Mouse (Mus musculus) bone marrow, adult 2 months (tissue): ENCODE measurements around the gene Alkal2. TPM values are rescaled to one million over a fixed set of nuclear protein-coding genes. Genes with fewer than 3 reads are reported as not detected.

ENCODE experiments used
- H3K27ac ChIP-seq: fragments of 200-500 bp; 2 replicates; pipeline ENCODE4 v1.5.1; 2012; ENCODE audit warnings: low read depth, mild to moderate bottlenecking, control low read depth, inconsistent platforms, low read length; ENCODE audit not compliant: control insufficient read depth, poor library complexity, insufficient read depth
- H3K4me1 ChIP-seq: fragments of 200-500 bp; 2 replicates; pipeline ENCODE4 v1.6.1; 2011; ENCODE audit warnings: low read length; ENCODE audit not compliant: control insufficient read depth, insufficient read depth
- H3K4me3 ChIP-seq: fragments of 200-500 bp; replicated peaks from 2 replicates; pipeline ENCODE3; 2011; ENCODE audit warnings: mild to moderate bottlenecking, low read depth, low read length, control low read depth; ENCODE audit not compliant: control insufficient read depth
- CTCF ChIP-seq: fragments of 200-500 bp; IDR thresholded peaks from 2 replicates; pipeline ENCODE4 v1.5.1; 2011; ENCODE audit warnings: low read length, control low read depth; ENCODE audit not compliant: control insufficient read depth, insufficient read depth
- POLR2A ChIP-seq: fragments of 200-500 bp; IDR thresholded peaks from 2 replicates; pipeline ENCODE4 v1.6.1; 2011; ENCODE audit warnings: low read depth, mild to moderate bottlenecking, control low read depth, low read length, borderline replicate concordance; ENCODE audit not compliant: control insufficient read depth
- WGBS: fragments of 180-500 bp; shearing (Covaris S2); methylation state at CpG from one replicate; pipeline ENCODE4 v1.1.7; 2018; 5-methylcytosine and 5-hydroxymethylcytosine counted together
- polyA plus RNA-seq: library from polyadenylated mRNA; stranded (reverse); fragments of >200 nt; gene quantifications from 2 replicates; pipeline ENCODE4 v1.2.4, GENCODE M21; 2011; ENCODE audit warnings: low replicate concordance; ENCODE audit not compliant: missing spikeins, insufficient read depth, insufficient read length

Alkal2 gene
- polyA plus RNA-seq, 1 experiment, result not detected

DNA sequence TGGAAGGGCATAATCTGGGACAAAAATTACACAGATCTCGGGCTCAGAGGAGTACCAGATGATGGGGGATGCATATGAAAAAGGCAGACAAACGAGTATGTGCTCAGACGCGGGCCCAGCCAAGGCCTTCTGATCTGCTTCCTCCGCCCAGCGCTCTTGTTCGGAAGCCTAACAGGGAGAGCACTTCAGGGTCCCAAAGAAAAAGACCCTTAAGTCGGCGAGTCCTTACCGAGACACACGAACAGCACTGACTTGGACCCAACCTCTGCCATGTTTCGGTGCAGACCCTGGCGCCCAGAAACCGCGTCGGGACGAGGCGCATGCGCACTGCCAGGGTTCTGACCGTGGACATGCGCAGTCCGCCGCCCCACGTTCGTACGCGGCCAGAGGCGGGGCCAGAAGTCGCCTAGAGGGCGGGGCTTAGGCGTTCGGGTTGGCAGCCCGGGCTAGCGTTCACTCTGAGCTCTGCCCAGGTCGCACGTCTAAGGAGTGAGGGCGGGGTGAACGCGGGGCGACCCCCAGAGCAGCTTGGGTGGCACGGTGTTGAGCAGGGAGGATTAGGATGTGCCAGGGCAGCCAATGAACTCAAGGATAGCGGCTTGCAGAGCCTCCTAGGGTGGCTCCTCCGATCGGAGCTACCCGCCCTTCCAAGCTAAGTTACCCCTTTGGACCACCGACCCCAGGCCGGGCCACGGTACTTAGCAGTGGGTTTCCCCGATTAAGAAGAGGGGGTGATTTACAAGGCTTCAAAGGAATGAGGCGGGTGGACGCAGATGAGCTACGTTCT lies 27.3 kb downstream of the Alkal2 start, which contains the start of the genes Acp1 and Sh3yl1:
Gene Acp1, minus strand, starts transcription at position 329 of the 787 bp plus-strand sequence.
Gene Sh3yl1, plus strand, starts transcription at position 408 of the 787 bp plus-strand sequence.
- peaks cover 1% of the 10 kb centered on the region; the same call in 1 of the 2 replicates for H3K4me1 ChIP-seq
- peak within 1 kb of the TSS; percentile 94 for H3K4me3 ChIP-seq
- WGBS, result under 1% methylated on average over 52 of the region's 52 CpGs
- TF ChIP-seq CTCF, result no peak
- peak; percentile 81 for TF ChIP-seq POLR2A
- H3K27ac ChIP-seq, result peak within 1 kb of the TSS; percentile 77

DNA sequence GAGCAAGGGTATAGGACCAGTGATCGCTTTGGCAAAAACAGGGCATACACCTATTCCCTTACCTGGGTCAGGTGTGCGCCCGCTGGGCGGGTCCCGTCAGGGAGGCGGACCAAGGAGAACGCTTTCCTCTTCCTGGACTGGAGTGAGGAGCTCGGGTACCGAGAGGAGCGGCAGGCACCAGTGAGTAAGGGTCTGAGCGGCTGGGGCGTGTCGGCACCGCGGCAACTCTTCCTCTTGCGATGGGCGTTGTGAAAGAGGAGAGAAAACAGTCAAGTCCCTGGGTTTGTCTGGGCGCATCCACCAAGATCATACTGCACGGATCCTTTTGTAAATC lies 27.9 kb downstream of the Alkal2 start:
- Histone ChIP-seq H3K4me1 (peaks cover 1% of the 10 kb centered on the region; the same call in 1 of the 2 replicates), H3K4me3 (peak overlapping the region; percentile 94), H3K27ac (no peak overlapping the region)
- 0% methylated on average over 19 of the region's 19 CpGs for WGBS
- TF ChIP-seq POLR2A, result no peak
- no peak for TF ChIP-seq CTCF

DNA sequence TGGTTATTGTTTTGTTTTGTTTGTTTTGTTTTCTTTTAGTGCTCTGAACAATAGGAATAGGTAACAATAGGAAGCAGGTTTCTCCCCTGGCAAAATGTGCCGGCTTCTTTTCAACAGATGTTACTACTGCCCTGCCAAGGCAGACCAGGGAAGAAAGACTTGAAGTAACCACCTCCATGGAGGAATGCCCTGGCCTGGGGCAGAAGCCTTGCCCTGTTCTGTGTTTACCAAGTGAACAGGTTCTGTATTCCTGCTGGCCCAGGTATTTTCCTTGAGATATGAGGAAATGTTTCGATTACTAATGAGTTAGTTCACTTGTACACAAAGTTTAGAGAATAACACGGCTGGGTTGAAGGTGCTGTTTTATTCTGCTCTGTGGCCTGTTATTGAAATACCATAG lies 28.7 kb downstream of the Alkal2 start:
- Histone ChIP-seq H3K4me3 (no peak overlapping the region), H3K27ac (no peak overlapping the region), H3K4me1 (peaks cover 1% of the 10 kb centered on the region; the same call in 1 of the 2 replicates)
- TF ChIP-seq POLR2A (no peak), CTCF (no peak)
- 77% methylated on average over 3 of the region's 3 CpGs for WGBS

DNA sequence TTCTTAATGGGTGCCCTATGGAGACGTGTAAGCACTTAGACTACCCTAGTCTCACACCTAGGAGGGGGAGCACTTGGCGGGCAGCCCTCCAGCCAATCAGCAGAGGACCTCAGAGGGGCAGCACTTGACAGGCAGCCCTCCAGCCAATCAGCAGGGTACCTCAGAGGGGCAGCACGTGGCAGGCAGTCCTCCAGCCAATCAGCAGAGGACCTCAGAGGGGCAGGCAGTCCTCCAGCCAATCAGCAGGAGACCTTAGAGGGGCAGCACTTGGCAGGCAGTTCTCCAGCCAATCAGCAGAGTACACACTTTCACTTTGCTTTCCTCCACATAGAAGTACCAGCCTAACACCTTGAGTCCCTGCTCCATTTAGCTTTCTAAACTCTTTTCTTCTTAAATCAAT lies 38.3 kb downstream of the Alkal2 start:
- no peak overlapping the region for H3K4me3 ChIP-seq
- H3K27ac ChIP-seq, result no peak overlapping the region
- no peak for TF ChIP-seq CTCF
- TF ChIP-seq POLR2A, result no peak
- 71% methylated on average over 3 of the region's 3 CpGs for WGBS
- no peaks in the 10 kb centered on the region for H3K4me1 ChIP-seq

DNA sequence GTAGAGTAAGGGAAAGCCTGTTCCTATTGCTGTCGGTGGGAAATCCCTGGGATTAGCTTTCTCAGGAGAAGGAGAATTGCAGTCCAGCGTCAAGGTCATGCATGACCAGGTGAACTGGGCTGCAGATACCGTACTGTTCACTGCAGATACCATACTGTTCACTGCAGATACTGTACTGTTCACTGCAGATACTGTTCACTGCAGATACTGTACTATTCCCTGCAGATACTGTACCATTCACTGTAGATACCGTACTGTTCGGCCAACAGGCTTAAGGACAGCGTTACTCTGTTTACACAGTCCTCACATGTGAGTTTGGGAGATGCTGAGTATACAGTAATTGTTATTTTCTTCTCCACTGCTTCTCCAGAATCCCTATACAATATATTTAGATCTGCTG lies 44.1 kb downstream of the Alkal2 start:
- H3K4me1 ChIP-seq, result no peaks in the 10 kb centered on the region
- H3K4me3 ChIP-seq, result no peak overlapping the region
- TF ChIP-seq POLR2A, result no peak
- TF ChIP-seq CTCF, result no peak
- H3K27ac ChIP-seq, result no peak overlapping the region
- WGBS, result 92% methylated on average over 6 of the region's 6 CpGs

DNA sequence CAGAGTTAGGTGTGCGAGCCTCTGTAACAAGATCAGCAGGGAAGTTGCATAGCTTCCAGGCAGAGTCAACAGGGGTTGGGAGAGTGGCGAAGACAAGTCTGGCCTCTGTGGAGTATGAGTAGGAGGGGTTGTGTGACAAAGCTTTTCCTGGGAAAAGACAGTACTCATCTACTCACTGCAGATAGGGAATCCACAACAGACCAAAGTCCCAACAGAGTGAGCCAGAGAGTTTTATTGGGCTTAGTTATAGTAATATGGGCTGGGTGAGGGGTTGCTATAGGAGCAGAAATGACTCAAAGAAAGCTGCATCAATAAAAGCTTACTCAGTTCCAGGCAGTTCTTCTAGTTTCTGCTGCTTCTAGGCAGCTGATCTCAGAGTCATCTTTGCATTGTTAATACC lies 49.2 kb downstream of the Alkal2 start:
- no peak overlapping the region for H3K27ac ChIP-seq
- no peak overlapping the region for H3K4me3 ChIP-seq
- H3K4me1 ChIP-seq, result no peaks in the 10 kb centered on the region
- 88% methylated on average over 2 of the region's 2 CpGs for WGBS
- no peak for TF ChIP-seq POLR2A
- TF ChIP-seq CTCF, result no peak

DNA sequence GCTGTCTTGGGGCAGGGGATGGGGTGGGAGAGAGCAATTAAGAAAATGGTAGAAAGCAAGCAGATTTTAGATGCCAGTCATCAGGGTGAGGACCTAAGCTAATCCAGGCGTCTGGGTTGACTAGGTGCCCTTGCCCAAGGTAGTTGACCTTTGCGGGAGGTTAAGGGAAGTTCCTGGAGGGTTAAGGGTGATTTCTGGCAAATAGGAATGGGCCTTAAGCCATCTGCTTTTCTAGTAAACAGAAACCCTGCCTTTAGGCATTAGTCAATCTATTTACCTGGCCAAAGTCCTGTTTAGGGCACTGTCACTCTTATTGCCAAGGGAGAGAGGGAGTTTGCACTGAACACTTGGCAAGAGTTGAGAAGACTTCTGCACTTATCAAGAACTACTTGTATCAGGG lies 52.8 kb downstream of the Alkal2 start:
- Histone ChIP-seq H3K4me3 (no peak overlapping the region), H3K4me1 (no peaks in the 10 kb centered on the region), H3K27ac (no peak overlapping the region)
- TF ChIP-seq POLR2A (no peak), CTCF (no peak)
- 78% methylated on average over 2 of the region's 2 CpGs for WGBS

Other genes starting within 250 kb of the Alkal2 start
- gene Acp1, start 27.3 kb downstream of the Alkal2 start, polyA plus RNA-seq, result 53.6 and 63.6 TPM in 2 replicates
- gene Sh3yl1, start 27.3 kb downstream of the Alkal2 start, polyA plus RNA-seq, result 8.0 and 8.9 TPM in 2 replicates
- gene Fam110c, start 189.5 kb downstream of the Alkal2 start, polyA plus RNA-seq, result 0.47 TPM in 1 of 2 replicates, not detected in the other